Mouse (Mus musculus) erythroblast, embryonic 14.5 days (primary cell): ENCODE data around the gene Cdc20b.

Experiments
- GATA1 ChIP-seq: IDR thresholded peaks from 2 replicates; pipeline ENCODE4 v1.6.1; 2012; ENCODE audit warnings: low read length, inconsistent platforms, mixed read lengths
- TAL1 ChIP-seq: IDR thresholded peaks from 3 replicates; pipeline ENCODE4 v1.6.1; 2012; ENCODE audit warnings: low read length, inconsistent platforms, mixed read lengths

- no peak for TF ChIP-seq TAL1
- no peak for TF ChIP-seq GATA1
Measured at GRCm38 (mm10) chr13:113090489-113090888, 55.6 kb downstream of the Cdc20b start.
